Mouse (Mus musculus) kidney, postnatal 0 days (tissue): ENCODE measurements around the gene Gadl1. TPM values are rescaled to one million over a fixed set of nuclear protein-coding genes. Genes with fewer than 3 reads are reported as not detected.
A peak's percentile ranks its signal among the peaks of the same experiment; 100 is the strongest.

ENCODE experiments used
- ATAC-seq: fragments of 200-750 bp; cut with Nextera tagmentation; replicated peaks from 2 replicates; pipeline ENCODE4 v1.8.0; 2017; ENCODE audit warnings: low read depth, moderate number of reproducible peaks, moderate TSS enrichment, moderate library complexity; ENCODE audit not compliant: low FRiP score
- DNase-seq: peaks from one replicate; pipeline ENCODE4 v3.0.0-alpha.2; 2016; ENCODE audit warnings: low spot score
- H3K27ac ChIP-seq: fragments of 300-500 bp; sonication (generic); 2 replicates; pipeline ENCODE4 v1.5.1; 2014; ENCODE audit warnings: mild to moderate bottlenecking
- H3K27me3 ChIP-seq: fragments of 300-500 bp; sonication (generic); 2 replicates; pipeline ENCODE4 v1.6.1; 2014; ENCODE audit warnings: low read length, mixed read lengths; ENCODE audit not compliant: insufficient read depth
- H3K36me3 ChIP-seq: fragments of 300-500 bp; sonication (generic); 2 replicates; pipeline ENCODE4 v1.6.1; 2014; ENCODE audit warnings: low read length, mixed read lengths; ENCODE audit not compliant: insufficient read depth
- H3K4me1 ChIP-seq: fragments of 300-500 bp; sonication (generic); replicated peaks from 2 replicates; pipeline ENCODE4 v1.6.1; 2014; ENCODE audit warnings: antibody characterized with exemption, low read length, mixed read lengths; ENCODE audit not compliant: insufficient read depth
- H3K4me2 ChIP-seq: fragments of 300-500 bp; sonication (generic); 2 replicates; pipeline ENCODE4 v1.6.1; 2014; ENCODE audit warnings: mild to moderate bottlenecking, low read length, moderate library complexity, mixed read lengths
- H3K4me3 ChIP-seq: fragments of 300-500 bp; sonication (generic); replicated peaks from 2 replicates; pipeline ENCODE4 v1.5.1; 2014; ENCODE audit warnings: low read depth, low read length
- H3K9ac ChIP-seq: fragments of 300-500 bp; sonication (generic); 2 replicates; pipeline ENCODE4 v1.6.1; 2014; ENCODE audit warnings: low read depth, low read length
- H3K9me3 ChIP-seq: fragments of 300-500 bp; sonication (generic); replicated peaks from 2 replicates; pipeline ENCODE4 v1.6.1; 2016; ENCODE audit warnings: low read length, inconsistent platforms, mixed read lengths
- CTCF ChIP-seq: IDR thresholded peaks from 2 replicates; pipeline ENCODE4 v1.5.1; 2016; ENCODE audit warnings: antibody characterized with exemption, low read depth, mild to moderate bottlenecking, moderate library complexity
- WGBS: fragments of 180-500 bp; shearing (Covaris S2); extraction: QIAGEN DNeasy Blood & Tissue Kit; methylation state at CpG from one replicate; pipeline ENCODE4 v1.1.7; 2014; 5-methylcytosine and 5-hydroxymethylcytosine counted together
- polyA plus RNA-seq: library from polyadenylated mRNA; unstranded; fragments of >200 nt; fragmentation: Nextera tagmentation; extraction: Ambion mirVana; gene quantifications from 2 replicates; pipeline ENCODE4 v1.2.1, GENCODE M21; 2015

The Gadl1 gene
- polyA plus RNA-seq, 1 experiment from 2014 or later, result 0.61 TPM

GRCm38 (mm10) chr9:116084324-116084931, 175.2 kb downstream of the Gadl1 start:
- no peaks in the 10 kb centered on the region for H3K4me1 ChIP-seq

GRCm38 (mm10) chr9:116085999-116086398, 176.7 kb downstream of the Gadl1 start:
- no peak for TF ChIP-seq CTCF
- WGBS, result 79% methylated on average over 6 of the region's 6 CpGs
- no peak for ATAC-seq

More at GRCm38 (mm10) chr9:116084324-116084931, 175.2 kb downstream of the Gadl1 start:
- WGBS, result 88% methylated on average over 12 of the region's 12 CpGs
- Histone ChIP-seq H3K4me3 (no peak overlapping the region), H3K9me3 (no peaks in the 10 kb centered on the region), H3K27ac (no peak overlapping the region), H3K9ac (no peak overlapping the region), H3K27me3 (no peaks in the 10 kb centered on the region), H3K4me2 (no peak overlapping the region), H3K36me3 (0 out of 2 replicates have a peak, but pooled peaks cover 4% of the 10 kb centered on the region)
- DNase-seq, result no peak
- no peak for ATAC-seq
- no peak for TF ChIP-seq CTCF

DNA sequence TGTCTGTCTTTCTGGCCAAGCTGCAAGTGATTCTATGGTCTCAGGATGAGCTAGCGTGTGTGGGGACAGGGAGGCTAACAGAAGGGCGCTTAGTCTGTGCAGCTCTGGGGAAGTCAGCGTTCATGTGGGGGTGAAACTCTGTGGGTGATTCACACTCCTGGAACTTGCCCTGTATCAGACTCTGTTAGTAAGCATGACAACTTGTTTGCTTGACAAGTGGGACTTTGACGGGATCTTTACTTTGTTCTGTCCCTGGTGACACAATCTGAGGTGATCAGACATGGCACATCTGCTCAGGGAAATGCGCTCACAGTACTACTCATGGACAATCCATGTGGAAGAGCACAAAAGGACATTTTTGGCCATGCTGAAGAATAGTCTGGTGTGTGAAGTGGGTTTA, 178.0 kb downstream of the Gadl1 start:
- Histone ChIP-seq H3K9ac (no peak overlapping the region), H3K4me1 (no peaks in the 10 kb centered on the region), H3K9me3 (no peaks in the 10 kb centered on the region), H3K27me3 (no peaks in the 10 kb centered on the region), H3K36me3 (peaks cover 15% of the 10 kb centered on the region; the same call in 1 of the 2 replicates), H3K4me2 (no peak overlapping the region), H3K27ac (no peak overlapping the region), H3K4me3 (no peak overlapping the region)
- WGBS, result 90% methylated on average over 5 of the region's 5 CpGs
- ATAC-seq, result no peak
- no peak for DNase-seq
- TF ChIP-seq CTCF, result no peak

More at GRCm38 (mm10) chr9:116085999-116086398, 176.7 kb downstream of the Gadl1 start:
- Histone ChIP-seq H3K9me3 (no peaks in the 10 kb centered on the region), H3K9ac (no peak overlapping the region), H3K27me3 (no peaks in the 10 kb centered on the region), H3K27ac (no peak overlapping the region), H3K4me3 (no peak overlapping the region), H3K36me3 (0 out of 2 replicates have a peak, but pooled peaks cover 12% of the 10 kb centered on the region), H3K4me2 (no peak overlapping the region), H3K4me1 (no peaks in the 10 kb centered on the region)
- DNase-seq, result no peak

DNA sequence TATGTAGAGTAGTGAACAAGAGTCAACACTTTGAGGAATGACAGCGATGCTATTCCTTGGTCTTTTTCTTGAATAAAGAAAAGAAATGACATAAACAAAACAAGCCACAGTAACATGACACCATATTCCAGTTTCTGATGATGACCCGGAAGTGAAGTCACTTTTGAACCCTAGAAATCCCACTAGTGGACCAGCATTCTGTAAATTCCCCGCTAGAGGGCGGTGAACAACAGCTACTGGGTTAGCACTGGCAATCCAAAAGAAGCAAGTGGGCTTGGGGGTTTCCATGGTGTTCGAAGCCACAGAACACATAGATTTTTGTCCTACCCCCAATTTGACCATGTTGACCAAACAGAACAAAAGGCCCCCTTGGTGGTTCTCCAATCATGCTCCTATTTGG, 178.6 kb downstream of the Gadl1 start:
- H3K27me3 ChIP-seq, result no peaks in the 10 kb centered on the region
- 33% methylated on average over 5 of the region's 5 CpGs for WGBS
- H3K27ac ChIP-seq, result no peak overlapping the region
- H3K4me2 ChIP-seq, result no peak overlapping the region
- H3K36me3 ChIP-seq, result peaks cover 21% of the 10 kb centered on the region
- H3K9me3 ChIP-seq, result no peaks in the 10 kb centered on the region
- H3K4me3 ChIP-seq, result no peak overlapping the region
- ATAC-seq, result no peak
- peak; percentile 93 for TF ChIP-seq CTCF
- DNase-seq, result peak; percentile 85
- no peak overlapping the region for H3K9ac ChIP-seq
- H3K4me1 ChIP-seq, result no peaks in the 10 kb centered on the region

GRCm38 (mm10) chr9:116088912-116089311, 179.7 kb downstream of the Gadl1 start:
- ATAC-seq (no peak), DNase-seq (no peak)
- peak; percentile 41; the same call in 1 of the 2 replicates for TF ChIP-seq CTCF
- 88% methylated on average over 9 of the region's 9 CpGs for WGBS
- Histone ChIP-seq H3K4me3 (no peak overlapping the region), H3K27me3 (no peaks in the 10 kb centered on the region), H3K27ac (no peak overlapping the region), H3K36me3 (peaks cover 24% of the 10 kb centered on the region), H3K9ac (no peak overlapping the region), H3K4me1 (no peaks in the 10 kb centered on the region), H3K4me2 (no peak overlapping the region), H3K9me3 (no peaks in the 10 kb centered on the region)

GRCm38 (mm10) chr9:116090296-116090695, 181.0 kb downstream of the Gadl1 start:
- peak; percentile 82 for ATAC-seq
- no peak for TF ChIP-seq CTCF
- Histone ChIP-seq H3K9ac (no peak overlapping the region), H3K4me3 (no peak overlapping the region), H3K4me2 (no peak overlapping the region), H3K27ac (no peak overlapping the region), H3K27me3 (no peaks in the 10 kb centered on the region), H3K4me1 (no peaks in the 10 kb centered on the region), H3K9me3 (no peaks in the 10 kb centered on the region), H3K36me3 (peaks cover 24% of the 10 kb centered on the region)
- peak; percentile 29 for DNase-seq
- WGBS, result 60% methylated on average over 9 of the region's 9 CpGs
